Mouse (Mus musculus): ENCODE data around the gene Arnt2. TPM values are rescaled to one million over a fixed set of nuclear protein-coding genes. Genes with fewer than 3 reads are reported as not detected.

Arnt2 gene
- polyA plus RNA-seq, 2 experiments, result 11.0 to 29.7 TPM

DNA sequence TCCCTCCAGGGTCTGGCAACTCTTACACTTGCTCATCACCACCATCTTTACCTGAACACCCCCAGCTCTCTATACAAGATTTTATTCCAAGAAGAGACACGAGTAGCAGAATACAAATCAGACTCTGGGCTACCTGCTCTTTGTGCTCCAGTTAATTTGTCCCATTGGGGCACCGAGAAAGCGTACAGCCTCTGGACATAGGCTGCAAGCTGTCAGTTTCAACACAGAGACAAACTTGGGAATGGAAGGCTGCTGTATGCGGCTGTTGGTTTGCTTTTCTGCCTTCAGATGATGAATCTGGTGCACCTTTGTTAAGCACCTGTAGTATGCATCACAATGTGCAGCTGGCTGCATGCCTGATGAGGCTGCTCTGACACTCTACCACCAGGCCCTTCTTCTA lies 146.5 kb downstream of the Arnt2 start:
- Histone ChIP-seq H3K9ac (ENCODE audit: low read depth, low read length, severe bottlenecking) (no peak overlapping the region), H3K9me3 (ENCODE audit: control insufficient read depth, low read length) (no peaks in the 10 kb centered on the region), H3K27ac (replicated peaks; ENCODE audit: low read depth, low read length) (no peak overlapping the region), H3K4me3 (replicated peaks; ENCODE audit: low read length) (no peak overlapping the region), H3K36me3 (ENCODE audit: control insufficient read depth, insufficient read depth, low read length) (peaks cover 51% of the 10 kb centered on the region), H3K4me2 (replicated peaks; ENCODE audit: low read depth, low read length, severe bottlenecking) (no peak overlapping the region), H3K4me1 (ENCODE audit: control insufficient read depth, insufficient read depth, low read length) (no peaks in the 10 kb centered on the region), H3K27me3 (ENCODE audit: control insufficient read depth, insufficient read depth, low read length) (no peaks in the 10 kb centered on the region)
- no peak for ATAC-seq (ENCODE audit: low FRiP score, low read depth)
- WGBS, result 89% methylated on average over 4 of the region's 4 CpGs
- DNase-seq (ENCODE audit: low spot score), result no peak
- no peak for TF ChIP-seq POLR2A (IDR thresholded peaks at IDR 0.05; ENCODE audit: borderline replicate concordance, extremely low read depth, insufficient read depth, insufficient read length)

GRCm38 (mm10) chr7:84261341-84261740 lies 148.6 kb downstream of the Arnt2 start:
- 85% methylated on average over 6 of the region's 6 CpGs for WGBS
- H3K4me1 ChIP-seq (ENCODE audit: control insufficient read depth, insufficient read depth, low read length), result no peaks in the 10 kb centered on the region
- ATAC-seq (ENCODE audit: low FRiP score, low read depth), result no peak
- H3K4me2 ChIP-seq (replicated peaks; ENCODE audit: low read depth, low read length, severe bottlenecking), result no peak overlapping the region
- H3K27me3 ChIP-seq (ENCODE audit: control insufficient read depth, insufficient read depth, low read length), result no peaks in the 10 kb centered on the region
- no peak overlapping the region for H3K9ac ChIP-seq (ENCODE audit: low read depth, low read length, severe bottlenecking)
- no peaks in the 10 kb centered on the region for H3K9me3 ChIP-seq (ENCODE audit: control insufficient read depth, low read length)
- no peak for DNase-seq (ENCODE audit: low spot score)
- H3K27ac ChIP-seq (replicated peaks; ENCODE audit: low read depth, low read length), result no peak overlapping the region
- peaks cover 46% of the 10 kb centered on the region for H3K36me3 ChIP-seq (ENCODE audit: control insufficient read depth, insufficient read depth, low read length)
- TF ChIP-seq POLR2A (IDR thresholded peaks at IDR 0.05; ENCODE audit: borderline replicate concordance, extremely low read depth, insufficient read depth, insufficient read length), result no peak
- no peak overlapping the region for H3K4me3 ChIP-seq (replicated peaks; ENCODE audit: low read length)

DNA sequence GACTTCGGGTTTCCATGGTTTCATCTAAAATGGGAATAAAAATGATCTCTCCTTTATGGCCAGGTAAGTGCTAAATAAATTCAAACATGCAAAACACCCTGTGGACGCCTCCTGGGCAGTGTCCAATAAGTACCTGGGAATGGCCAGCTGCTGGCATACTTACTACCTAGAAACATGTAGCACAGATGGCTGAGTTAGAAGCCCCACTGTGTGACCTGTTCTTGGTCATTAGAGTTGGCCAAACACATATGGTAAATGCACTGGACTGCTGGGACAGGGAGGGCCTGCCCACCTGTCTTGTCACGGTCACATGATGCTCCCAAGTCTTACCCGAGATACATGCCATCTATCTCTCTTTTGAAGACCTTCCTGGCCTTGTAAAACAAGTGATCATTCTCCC lies 149.6 kb downstream of the Arnt2 start:
- Histone ChIP-seq H3K9ac (ENCODE audit: low read depth, low read length, severe bottlenecking) (no peak overlapping the region), H3K27me3 (ENCODE audit: control insufficient read depth, insufficient read depth, low read length) (no peaks in the 10 kb centered on the region), H3K36me3 (ENCODE audit: control insufficient read depth, insufficient read depth, low read length) (peaks cover 41% of the 10 kb centered on the region), H3K4me1 (ENCODE audit: control insufficient read depth, insufficient read depth, low read length) (no peaks in the 10 kb centered on the region), H3K9me3 (ENCODE audit: control insufficient read depth, low read length) (no peaks in the 10 kb centered on the region), H3K27ac (replicated peaks; ENCODE audit: low read depth, low read length) (no peak overlapping the region), H3K4me2 (replicated peaks; ENCODE audit: low read depth, low read length, severe bottlenecking) (no peak overlapping the region), H3K4me3 (replicated peaks; ENCODE audit: low read length) (no peak overlapping the region)
- ATAC-seq (ENCODE audit: low FRiP score, low read depth), result no peak
- WGBS, result 81% methylated on average over 4 of the region's 4 CpGs
- DNase-seq (ENCODE audit: low spot score), result no peak
- no peak for TF ChIP-seq POLR2A (IDR thresholded peaks at IDR 0.05; ENCODE audit: borderline replicate concordance, extremely low read depth, insufficient read depth, insufficient read length)

DNA sequence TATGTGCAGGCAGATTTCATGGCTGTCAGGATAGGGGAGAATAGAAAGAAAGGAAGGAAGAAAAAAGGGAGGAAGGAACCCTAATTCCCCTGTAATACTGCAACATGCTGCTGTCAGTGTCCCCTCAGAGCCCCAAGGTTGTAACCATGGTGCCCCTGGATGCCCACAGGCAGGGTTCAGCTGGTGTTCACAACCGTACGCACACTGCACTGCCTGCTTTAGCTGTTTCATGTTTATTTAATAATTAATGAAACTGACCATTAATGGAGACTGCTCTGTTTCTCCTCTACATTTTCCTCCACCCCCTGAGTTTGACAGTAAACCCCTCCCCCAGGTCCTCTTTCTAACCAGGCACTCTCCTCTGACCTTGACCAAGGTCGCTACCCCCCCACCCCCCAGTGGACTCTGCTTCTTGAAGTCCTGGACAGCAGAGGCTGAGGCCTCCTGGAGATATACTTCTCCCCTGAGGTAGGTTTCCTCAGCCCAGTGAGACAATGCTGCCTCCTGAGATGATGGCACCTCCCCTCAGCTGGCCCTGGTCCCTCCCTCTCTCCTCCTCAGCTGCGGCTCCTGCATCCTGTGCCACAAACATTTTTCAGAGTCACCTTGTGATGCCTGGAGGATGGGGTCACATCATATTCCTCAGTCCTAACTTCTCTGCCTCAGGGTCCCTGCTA lies 150.5 kb downstream of the Arnt2 start:
- DNase-seq (ENCODE audit: low spot score), result no peak
- Histone ChIP-seq H3K9ac (ENCODE audit: low read depth, low read length, severe bottlenecking) (no peak overlapping the region), H3K9me3 (ENCODE audit: control insufficient read depth, low read length) (no peaks in the 10 kb centered on the region), H3K27me3 (ENCODE audit: control insufficient read depth, insufficient read depth, low read length) (no peaks in the 10 kb centered on the region), H3K36me3 (ENCODE audit: control insufficient read depth, insufficient read depth, low read length) (peaks cover 41% of the 10 kb centered on the region), H3K27ac (replicated peaks; ENCODE audit: low read depth, low read length) (no peak overlapping the region), H3K4me2 (replicated peaks; ENCODE audit: low read depth, low read length, severe bottlenecking) (no peak overlapping the region), H3K4me1 (ENCODE audit: control insufficient read depth, insufficient read depth, low read length) (no peaks in the 10 kb centered on the region), H3K4me3 (replicated peaks; ENCODE audit: low read length) (no peak overlapping the region)
- no peak for TF ChIP-seq POLR2A (IDR thresholded peaks at IDR 0.05; ENCODE audit: borderline replicate concordance, extremely low read depth, insufficient read depth, insufficient read length)
- no peak for ATAC-seq (ENCODE audit: low FRiP score, low read depth)
- 76% methylated on average over 4 of the region's 4 CpGs for WGBS

DNA sequence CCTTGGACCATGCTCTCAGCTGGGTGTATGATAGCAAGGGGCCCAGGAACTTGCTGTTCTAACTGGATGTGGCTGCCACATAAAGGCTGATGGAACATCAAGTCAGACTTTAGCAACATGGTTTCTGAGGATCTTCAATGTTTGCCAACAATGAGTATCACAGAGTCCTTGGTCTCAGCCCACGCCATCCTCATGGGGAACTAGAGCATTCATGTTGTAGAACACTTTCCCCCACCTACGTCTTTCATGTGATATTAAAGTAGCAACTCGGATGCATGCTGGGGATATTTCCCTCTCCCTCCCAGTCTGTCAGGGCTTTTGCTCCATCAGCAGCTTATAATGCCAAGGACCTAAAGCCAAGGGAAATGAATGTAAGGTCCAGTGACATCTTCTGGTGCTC lies 153.3 kb downstream of the Arnt2 start:
- peaks cover 32% of the 10 kb centered on the region for H3K36me3 ChIP-seq (ENCODE audit: control insufficient read depth, insufficient read depth, low read length)
- no peaks in the 10 kb centered on the region for H3K9me3 ChIP-seq (ENCODE audit: control insufficient read depth, low read length)
- H3K27ac ChIP-seq (replicated peaks; ENCODE audit: low read depth, low read length), result no peak overlapping the region
- 92% methylated on average over 3 of the region's 3 CpGs for WGBS
- H3K27me3 ChIP-seq (ENCODE audit: control insufficient read depth, insufficient read depth, low read length), result no peaks in the 10 kb centered on the region
- no peak for TF ChIP-seq POLR2A (IDR thresholded peaks at IDR 0.05; ENCODE audit: borderline replicate concordance, extremely low read depth, insufficient read depth, insufficient read length)
- DNase-seq (ENCODE audit: low spot score), result no peak
- H3K4me3 ChIP-seq (replicated peaks; ENCODE audit: low read length), result no peak overlapping the region
- no peak overlapping the region for H3K9ac ChIP-seq (ENCODE audit: low read depth, low read length, severe bottlenecking)
- no peak overlapping the region for H3K4me2 ChIP-seq (replicated peaks; ENCODE audit: low read depth, low read length, severe bottlenecking)
- ATAC-seq (ENCODE audit: low FRiP score, low read depth), result no peak
- no peaks in the 10 kb centered on the region for H3K4me1 ChIP-seq (ENCODE audit: control insufficient read depth, insufficient read depth, low read length)
